Mouse (Mus musculus) thymus, adult 18-20 months (tissue): ENCODE results near the gene Lmnb2.

Source experiments
- DNase-seq, 2 experiments: peaks; one replicate each; pipeline ENCODE4 v3.0.0; 2022; ENCODE audit warnings: mixed read lengths in 2 of 2

The Lmnb2 gene

GRCm38 (mm10) chr10:80944231-80944630 lies 26.2 kb upstream of the Lmnb2 start:
- no peak for DNase-seq

GRCm38 (mm10) chr10:80943701-80944100 lies 25.7 kb upstream of the Lmnb2 start:
- DNase-seq, result no peak

- no peak for DNase-seq
Observed at GRCm38 (mm10) chr10:80942919-80943318, 24.9 kb upstream of the Lmnb2 start.

GRCm38 (mm10) chr10:80940988-80941347 lies 22.9 kb upstream of the Lmnb2 start:
- DNase-seq, result no peak

- DNase-seq, result no peak
Observed at GRCm38 (mm10) chr10:80940320-80940987, 22.4 kb upstream of the Lmnb2 start.

GRCm38 (mm10) chr10:80939671-80940070 lies 21.6 kb upstream of the Lmnb2 start:
- DNase-seq, result peak; percentile 70 to 76

- DNase-seq, result no peak
Observed at GRCm38 (mm10) chr10:80938831-80939550, 20.9 kb upstream of the Lmnb2 start.

GRCm38 (mm10) chr10:80937646-80938045 lies 19.6 kb upstream of the Lmnb2 start:
- DNase-seq, result no peak

GRCm38 (mm10) chr10:80936810-80937164 lies 18.7 kb upstream of the Lmnb2 start:
- no peak for DNase-seq

- no peak for DNase-seq
Observed at GRCm38 (mm10) chr10:80936135-80936809, 18.2 kb upstream of the Lmnb2 start.

- no peak for DNase-seq
Observed at GRCm38 (mm10) chr10:80935698-80936097, 17.7 kb upstream of the Lmnb2 start.

GRCm38 (mm10) chr10:80935241-80935640 lies 17.2 kb upstream of the Lmnb2 start:
- no peak for DNase-seq

- DNase-seq, result no peak
Observed at GRCm38 (mm10) chr10:80934136-80934985, 16.3 kb upstream of the Lmnb2 start.

- no peak for DNase-seq
Observed at GRCm38 (mm10) chr10:80933421-80933979, 15.5 kb upstream of the Lmnb2 start.

GRCm38 (mm10) chr10:80932700-80933420 lies 14.8 kb upstream of the Lmnb2 start:
- no peak for DNase-seq

GRCm38 (mm10) chr10:80932206-80932605 lies 14.2 kb upstream of the Lmnb2 start:
- no peak for DNase-seq

- DNase-seq, result no peak
Observed at GRCm38 (mm10) chr10:80931695-80932094, 13.7 kb upstream of the Lmnb2 start.

GRCm38 (mm10) chr10:80931153-80931671 lies 13.2 kb upstream of the Lmnb2 start:
- DNase-seq, result no peak

- DNase-seq, result peak; percentile 39 to 57
Observed at GRCm38 (mm10) chr10:80930361-80931152, 12.5 kb upstream of the Lmnb2 start.

GRCm38 (mm10) chr10:80929299-80930226 lies 11.5 kb upstream of the Lmnb2 start, which contains the start of gene Gadd45b:
Gene Gadd45b, plus strand, starts transcription at chr10:80930073.
- DNase-seq, result peak; percentile 99
